Mouse (Mus musculus): ENCODE data around the gene Tmem169.
"Not testable (repeated sequence)": the region's sequence is repeated elsewhere in the genome, so short reads cannot be mapped to it uniquely, and the experiment has no call there.

The Tmem169 gene

DNA sequence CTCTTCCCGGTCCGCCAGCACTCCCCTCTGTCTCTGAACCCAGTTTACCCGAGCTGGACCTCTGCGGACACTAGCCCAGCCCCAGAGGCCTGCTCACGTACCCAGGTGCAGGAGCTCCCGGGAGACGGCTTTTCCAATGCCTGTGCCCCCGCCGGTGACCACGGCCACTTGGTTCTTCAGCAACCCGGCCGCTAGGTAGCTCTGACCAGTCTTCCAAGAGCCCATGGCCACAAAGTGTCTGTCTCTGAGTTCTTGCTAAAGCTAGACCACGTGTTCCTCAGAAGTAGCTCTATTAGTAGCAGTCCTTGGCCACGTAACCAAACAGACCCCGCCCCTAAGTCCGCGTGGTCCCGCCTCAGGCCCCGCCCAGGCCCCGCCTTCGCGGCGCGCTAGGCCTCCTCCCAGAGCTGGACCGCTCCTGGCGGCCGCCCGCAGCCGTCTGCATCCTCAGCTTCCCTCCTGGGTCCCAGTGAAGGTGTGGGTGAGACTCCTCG, at the start of gene Tmem169, which contains the start of gene Pecr:
Gene Tmem169, plus strand, starts transcription at position 378 of the 494 bp plus-strand sequence.
Gene Pecr, minus strand, starts transcription at position 323 of the 494 bp plus-strand sequence.
- DNase-seq (ENCODE audit: low read depth, low spot score), result peak; percentile 95

GRCm38 (mm10) chr1:72236363-72237006, 47.7 kb upstream of the Tmem169 start:
- DNase-seq (ENCODE audit: low read depth, low spot score), result peak; percentile 77

DNA sequence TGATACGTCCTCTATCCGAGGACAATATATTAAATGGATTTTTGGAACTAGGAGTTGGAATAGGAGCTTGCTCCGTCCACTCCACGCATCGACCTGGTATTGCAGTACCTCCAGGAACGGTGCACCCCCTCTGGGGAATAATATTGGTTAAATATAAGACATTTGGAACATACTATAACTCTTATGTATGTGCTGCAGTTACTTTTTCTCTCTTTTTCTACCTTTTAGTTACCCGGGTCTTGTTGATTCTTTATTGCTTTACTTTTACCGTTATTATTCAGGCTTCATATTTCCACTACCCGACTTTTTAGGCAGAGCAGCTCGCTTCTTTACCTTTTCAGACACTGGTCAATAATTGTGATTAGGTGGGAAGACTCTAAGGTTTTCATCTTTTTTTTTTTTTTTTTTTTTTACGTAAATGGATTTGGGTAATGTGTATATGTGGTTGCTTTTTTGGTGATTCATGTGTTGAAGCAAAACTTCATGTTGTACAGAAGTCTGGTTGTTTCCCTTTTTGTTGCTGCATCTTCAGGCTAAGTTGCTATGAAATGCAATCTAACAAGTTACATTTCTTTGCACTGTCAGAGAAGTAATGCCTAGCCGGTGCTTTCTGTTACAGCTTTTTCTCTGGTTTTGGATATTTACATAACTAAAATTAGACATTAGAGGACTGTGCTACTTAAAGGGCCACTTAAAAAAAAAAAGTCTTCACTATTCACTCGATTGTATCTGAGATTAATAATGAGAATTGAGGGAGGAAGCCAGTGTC, 47.0 kb upstream of the Tmem169 start:
- DNase-seq (ENCODE audit: low read depth, low spot score), result peak; percentile 79

DNA sequence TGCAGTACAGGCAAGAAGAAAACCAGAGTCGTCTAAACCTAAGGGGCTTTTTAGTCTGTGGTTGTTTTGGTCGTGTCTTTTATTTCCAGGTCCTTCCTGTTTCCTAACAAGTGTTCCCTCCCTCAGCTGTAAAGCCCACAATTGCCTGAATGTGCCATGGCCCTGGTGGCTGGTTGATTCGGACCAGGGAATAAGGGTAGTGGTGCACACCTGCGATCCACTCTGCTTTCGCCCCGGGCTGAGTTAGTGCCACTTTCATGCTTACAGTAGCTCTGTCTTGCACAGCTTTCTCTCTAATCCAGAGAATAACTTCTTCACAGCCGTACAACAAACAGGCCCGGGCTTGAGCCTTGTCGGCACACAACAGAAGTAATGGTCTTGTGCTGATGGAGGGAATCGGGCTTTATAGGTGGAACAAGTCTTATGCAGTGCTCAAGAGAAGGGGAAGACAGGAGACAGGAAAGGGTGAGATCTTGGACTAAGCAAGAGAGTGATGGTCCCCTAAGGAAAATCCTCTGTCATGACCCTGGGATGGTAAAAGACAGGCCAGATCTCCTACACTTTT, 46.1 kb upstream of the Tmem169 start:
- no peak for DNase-seq (ENCODE audit: low read depth, low spot score)

DNA sequence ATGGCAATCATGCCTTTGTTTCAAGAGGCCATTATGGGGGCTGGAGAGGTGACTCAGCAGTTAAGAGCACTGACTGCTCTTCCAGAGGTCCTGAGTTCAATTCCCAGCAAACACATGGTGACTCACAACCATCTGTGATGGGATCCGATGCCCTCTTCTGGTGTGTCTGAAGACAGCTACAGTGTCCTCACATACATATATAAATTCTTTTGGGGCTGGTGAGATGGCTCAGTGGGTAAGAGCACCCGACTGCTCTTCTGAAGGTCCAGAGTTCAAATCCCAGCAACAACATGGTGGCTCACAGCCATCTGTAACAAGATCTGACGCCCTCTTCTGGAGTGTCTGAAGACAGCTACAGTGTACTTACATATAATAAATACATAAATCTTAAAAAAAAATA, 45.1 kb upstream of the Tmem169 start:
- DNase-seq (ENCODE audit: low read depth, low spot score), result not testable (repeated sequence)

DNA sequence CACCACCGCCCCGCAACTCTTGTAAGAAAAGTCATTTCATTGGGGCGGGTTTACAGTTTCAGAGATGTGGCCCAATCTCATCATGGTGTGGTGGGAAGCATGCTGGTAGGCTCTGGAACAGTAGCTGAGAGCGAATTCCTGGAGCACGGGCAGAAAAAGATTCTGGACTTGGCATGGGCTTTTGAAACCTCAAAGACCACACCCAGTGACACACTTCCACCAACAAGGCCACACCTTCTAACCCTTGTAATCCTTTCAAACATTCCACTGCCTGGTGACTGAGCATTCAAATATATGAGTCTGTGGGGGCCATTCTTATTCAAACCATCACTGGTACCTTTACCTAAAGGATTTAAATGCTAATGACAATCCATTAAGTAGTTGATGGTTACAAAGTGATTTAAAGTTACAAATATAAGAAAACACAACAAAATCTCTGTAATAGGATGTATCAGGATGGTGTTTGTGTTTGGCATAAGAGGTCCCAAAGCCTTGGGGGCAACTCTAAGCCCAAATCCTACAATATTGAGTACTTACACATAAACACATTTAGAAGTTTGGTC, 41.5 kb upstream of the Tmem169 start:
- peak; percentile 68 for DNase-seq (ENCODE audit: low read depth, low spot score)

DNA sequence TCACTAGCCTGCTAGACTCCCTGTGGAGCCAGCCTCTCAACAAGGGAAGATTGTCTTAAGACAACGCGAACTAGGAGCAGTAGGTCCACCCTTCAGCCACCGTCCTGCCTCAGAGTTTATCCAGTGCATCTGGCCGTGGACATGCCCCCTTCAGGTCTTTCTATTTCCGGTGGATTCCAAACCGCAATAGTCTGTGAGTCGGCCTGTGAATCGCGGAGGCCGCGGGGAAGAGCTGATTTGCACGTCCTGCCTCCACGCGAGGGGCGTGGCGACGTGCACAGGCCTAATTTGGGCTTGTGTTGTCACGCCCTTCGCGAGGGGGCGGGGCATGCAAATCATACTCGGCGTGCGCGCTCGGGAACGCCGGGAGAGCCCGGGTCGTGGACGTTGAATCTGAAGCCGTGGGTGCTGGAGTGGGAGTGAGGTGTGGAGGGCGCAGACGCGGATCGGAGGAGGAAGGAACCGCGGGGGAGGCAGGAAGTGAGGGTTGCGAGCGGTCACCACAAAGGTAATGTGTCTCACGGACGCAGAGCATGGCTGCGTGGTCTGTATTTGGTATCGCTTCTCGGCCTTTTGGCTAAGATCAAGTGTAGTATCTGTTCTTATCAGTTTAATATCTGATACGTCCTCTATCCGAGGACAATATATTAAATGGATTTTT, 40.4 kb upstream of the Tmem169 start:
- DNase-seq (ENCODE audit: low read depth, low spot score), result peak; percentile 97

- peak; percentile 98 for DNase-seq (ENCODE audit: low read depth, low spot score)
Observed at GRCm38 (mm10) chr1:72244317-72245036, 39.7 kb upstream of the Tmem169 start.

GRCm38 (mm10) chr1:72248226-72248737, 35.9 kb upstream of the Tmem169 start:
- not testable (repeated sequence) for DNase-seq (ENCODE audit: low read depth, low spot score)

- DNase-seq (ENCODE audit: low read depth, low spot score), result peak; percentile 54
Observed at GRCm38 (mm10) chr1:72251806-72252205, 32.4 kb upstream of the Tmem169 start.

DNA sequence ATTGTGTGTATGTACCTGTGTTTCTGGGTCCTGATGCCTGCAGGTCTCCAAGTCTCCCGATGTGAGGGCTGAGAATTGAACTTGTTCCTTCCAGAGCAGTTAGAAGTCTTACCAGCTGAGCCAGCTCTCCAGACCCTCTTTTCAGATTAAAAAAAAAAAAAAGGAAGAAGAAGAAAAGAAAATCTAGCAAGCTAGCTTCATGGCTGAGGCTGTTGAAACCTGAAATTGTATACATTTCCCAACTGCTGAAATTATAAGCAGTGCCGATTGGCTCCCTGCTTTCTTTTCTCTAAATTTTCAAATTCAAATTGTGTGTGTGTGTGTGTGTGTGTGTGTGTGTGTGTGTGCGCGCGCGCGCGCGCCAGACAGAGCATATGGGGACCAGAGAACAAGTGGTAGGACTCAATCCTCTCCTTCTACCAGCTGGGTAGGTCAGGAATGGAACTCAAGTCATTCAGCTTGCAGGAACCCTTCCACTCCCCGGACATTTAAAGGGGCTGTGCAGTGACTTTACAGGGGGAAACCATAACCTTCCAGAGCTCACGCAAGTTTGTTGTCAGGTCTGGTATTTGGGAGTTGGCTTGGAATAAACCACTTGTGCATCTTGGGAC, 30.2 kb upstream of the Tmem169 start:
- no peak for DNase-seq (ENCODE audit: low read depth, low spot score)

- DNase-seq (ENCODE audit: low read depth, low spot score), result peak; percentile 91
Observed at GRCm38 (mm10) chr1:72254545-72255061, 29.6 kb upstream of the Tmem169 start.

GRCm38 (mm10) chr1:72255062-72255853, 28.9 kb upstream of the Tmem169 start:
- DNase-seq (ENCODE audit: low read depth, low spot score), result peak; percentile 99

DNA sequence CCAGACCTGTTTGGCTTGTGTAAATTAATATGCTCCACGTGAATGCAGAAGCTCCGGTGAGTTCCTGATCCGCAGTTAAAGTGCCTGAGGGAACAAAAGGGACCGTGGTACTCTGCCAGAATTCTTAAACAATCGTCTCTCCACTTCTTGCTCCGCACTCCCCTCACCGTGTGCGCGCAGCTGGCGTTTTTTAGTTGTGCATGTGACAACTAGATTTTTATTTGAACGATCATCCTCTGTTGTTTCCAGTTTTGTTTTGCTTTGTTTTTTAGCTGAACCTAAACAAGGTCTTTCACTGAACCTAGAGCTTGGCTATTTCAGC, 28.4 kb upstream of the Tmem169 start:
- no peak for DNase-seq (ENCODE audit: low read depth, low spot score)

DNA sequence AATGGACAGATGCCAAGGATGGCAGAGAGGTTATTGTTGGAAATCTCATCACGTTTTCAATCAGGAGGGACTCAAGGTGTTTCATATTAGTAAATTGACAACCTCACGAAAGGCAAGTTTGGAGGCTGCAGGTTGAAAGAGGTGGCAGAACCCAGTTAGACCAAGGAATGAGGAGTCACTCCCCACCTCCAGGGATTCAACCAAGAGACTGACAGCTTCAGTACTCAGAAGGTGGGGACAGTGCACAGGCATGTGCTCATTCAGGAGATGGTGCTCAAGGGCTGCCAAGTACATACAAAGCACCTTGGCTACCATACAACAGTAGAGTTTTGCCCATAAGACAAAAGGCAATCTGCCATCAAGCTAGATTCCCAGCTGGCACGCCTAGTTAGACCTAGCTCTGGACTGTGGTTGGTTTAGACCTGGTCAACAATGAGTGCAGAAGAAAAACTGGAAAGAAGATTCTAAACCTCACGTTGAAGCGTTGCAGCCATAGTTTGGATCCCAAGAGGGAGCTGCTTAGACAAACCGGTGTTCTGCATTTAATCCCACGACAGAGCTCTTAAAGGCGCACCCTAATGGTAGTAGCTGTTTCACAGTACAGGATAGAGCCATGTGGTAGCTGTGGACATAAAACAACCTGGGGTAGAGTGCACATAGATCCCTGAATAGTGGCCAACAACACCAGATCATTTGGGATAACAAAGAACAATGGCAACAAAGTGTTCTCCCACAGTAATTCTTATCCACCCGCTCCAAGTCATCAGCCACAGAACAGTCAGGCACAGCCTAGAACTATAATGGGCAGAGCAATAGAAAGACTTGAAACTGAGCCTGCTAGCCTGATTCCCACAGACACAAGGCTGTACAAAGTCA, 27.6 kb upstream of the Tmem169 start:
- DNase-seq (ENCODE audit: low read depth, low spot score), result no peak

DNA sequence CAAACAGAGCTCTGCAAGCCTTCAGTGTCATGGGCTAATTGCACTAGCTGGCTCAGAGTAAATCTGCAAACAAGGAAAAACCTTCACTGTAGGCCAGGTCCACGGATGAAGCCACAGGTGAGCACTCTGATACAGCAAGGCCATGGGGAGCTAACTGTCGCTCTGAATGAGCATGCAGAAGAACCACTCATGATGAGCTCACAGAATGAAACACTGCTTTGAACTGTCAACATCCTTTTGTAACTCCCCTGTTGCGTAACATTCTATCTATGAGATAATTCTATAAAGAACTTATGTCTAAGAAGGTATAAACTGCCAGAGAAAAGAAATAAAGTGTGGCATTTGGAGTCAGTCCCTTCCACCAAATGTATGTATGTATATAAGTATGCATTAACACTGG, 21.1 kb upstream of the Tmem169 start:
- DNase-seq (ENCODE audit: low read depth, low spot score), result no peak

DNA sequence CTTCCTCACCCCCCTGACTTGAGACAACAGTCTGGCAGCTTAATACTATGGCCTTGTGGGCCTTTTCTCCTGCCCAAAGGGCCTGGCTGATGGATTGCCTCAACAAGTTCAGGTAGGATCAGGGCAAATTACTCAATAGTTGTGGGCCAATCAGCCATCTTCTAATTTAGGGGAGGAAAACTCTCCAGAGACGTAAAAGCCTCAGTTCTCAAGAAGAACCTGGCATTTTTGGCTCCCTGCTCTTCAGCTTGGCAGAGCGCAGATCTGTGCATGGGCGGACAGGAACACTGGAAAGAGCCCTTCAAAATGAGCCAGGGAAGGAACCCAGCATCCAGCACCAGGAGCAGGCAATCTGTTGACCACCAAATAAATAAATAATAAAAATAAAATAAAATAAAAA, 6.1 kb upstream of the Tmem169 start:
- no peak for DNase-seq (ENCODE audit: low read depth, low spot score)

- no peak for DNase-seq (ENCODE audit: low read depth, low spot score)
Observed at GRCm38 (mm10) chr1:72282604-72283003, 1.6 kb upstream of the Tmem169 start.
